Comparison of ENCODE assay signal across 8 mouse cellular contexts in genomic region chr4:98922643-98923567, GRCm38 (mm10). TPM values are rescaled to one million over a fixed set of nuclear protein-coding genes. Genes with fewer than 3 reads are reported as not detected.
DNase-seq lines count a peak whose midpoint lies in the region; ATAC-seq and TF ChIP-seq lines count a peak whose summit lies in the region.

No protein-coding gene starts in this region.

- no peak for TF ChIP-seq POLR2A in bone marrow macrophage, adult 2 months (IDR thresholded peaks at IDR 0.05; ENCODE audit: borderline replicate concordance, low read depth, low read length)
- peak; percentile 86 for TF ChIP-seq POLR2A in embryonic fibroblast, embryonic 13.5 days (IDR thresholded peaks at IDR 0.05; ENCODE audit: low read depth, low read length)

- H3K4me1 ChIP-seq in bone marrow macrophage, adult 2 months (ENCODE audit: control insufficient read depth, insufficient read depth, low read length): peaks cover 7% of the 10 kb centered on the region
- no peaks in the 10 kb centered on the region for H3K4me1 ChIP-seq in embryonic fibroblast, embryonic 13.5 days (ENCODE audit: control insufficient read depth, insufficient read depth, low read length)
- H3K4me1 ChIP-seq in kidney, embryonic 14.5 days (ENCODE audit: control insufficient read depth, insufficient read depth, low read length): peaks cover 7% of the 10 kb centered on the region; the same call in 1 of the 2 replicates
- H3K4me1 ChIP-seq in limb, embryonic 15.5 days: peaks cover 15% of the 10 kb centered on the region

- peak; percentile 99 for DNase-seq in A20 (ENCODE audit: low read depth, low spot score)
- DNase-seq in heart, adult 9 months (ENCODE audit: low spot score in 2 of 2): peak; percentile 98 to 99
- DNase-seq in monocyte, adult 2 months (ENCODE audit: low read depth in 1 of 2, low spot score in 2 of 2): peak; percentile 91 to 95
- DNase-seq in spleen, postnatal 36 days (ENCODE audit: low spot score in 2 of 2): peak; percentile 98 to 99

- no peaks in the 10 kb centered on the region for H3K9me3 ChIP-seq in kidney, embryonic 14.5 days (ENCODE audit: control insufficient read depth, low read length)
- H3K9me3 ChIP-seq in limb, embryonic 15.5 days: no peaks in the 10 kb centered on the region

- peak overlapping the region; percentile 88 for H3K9ac ChIP-seq in kidney, embryonic 14.5 days (ENCODE audit: low read depth, low read length)
- H3K9ac ChIP-seq in limb, embryonic 15.5 days: peak overlapping the region; percentile 66

- H3K36me3 ChIP-seq in kidney, embryonic 14.5 days (ENCODE audit: control insufficient read depth, insufficient read depth, low read length): peaks cover under 1% of the 10 kb centered on the region; the same call in 1 of the 2 replicates
- H3K36me3 ChIP-seq in limb, embryonic 15.5 days: no peaks in the 10 kb centered on the region

- under 1% methylated on average over 53 of the region's 53 CpGs for WGBS in kidney, embryonic 14.5 days
- under 1% methylated on average over 52 of the region's 53 CpGs for WGBS in limb, embryonic 15.5 days

- peak; percentile 96 for ATAC-seq in kidney, embryonic 14.5 days (ENCODE audit: low FRiP score, low TSS enrichment)
- peak; percentile 98 for ATAC-seq in limb, embryonic 15.5 days (ENCODE audit: insufficient number of reproducible peaks, low FRiP score, low TSS enrichment, low read depth)

- peak overlapping the region; percentile 100 for H3K27ac ChIP-seq in bone marrow macrophage, adult 2 months (ENCODE audit: insufficient read depth, low read depth, low read length)
- peak overlapping the region; percentile 83 for H3K27ac ChIP-seq in embryonic fibroblast, embryonic 13.5 days (ENCODE audit: insufficient read depth, low read length)
- peak overlapping the region; percentile 100 for H3K27ac ChIP-seq in kidney, embryonic 14.5 days (ENCODE audit: low read depth, low read length)
- peak overlapping the region; percentile 100 for H3K27ac ChIP-seq in limb, embryonic 15.5 days

- no peak for TF ChIP-seq CTCF in bone marrow macrophage, adult 2 months (IDR thresholded peaks at IDR 0.05; ENCODE audit: low read depth, low read length)
- no peak for TF ChIP-seq CTCF in embryonic fibroblast, embryonic 13.5 days (IDR thresholded peaks at IDR 0.05; ENCODE audit: borderline replicate concordance, insufficient read depth, low read length)

- H3K4me2 ChIP-seq in kidney, embryonic 14.5 days (replicated peaks; ENCODE audit: low read depth, low read length): peak overlapping the region; percentile 63
- H3K4me2 ChIP-seq in limb, embryonic 15.5 days: peak overlapping the region; percentile 67

- peak overlapping the region; percentile 91 for H3K4me3 ChIP-seq in bone marrow macrophage, adult 2 months (ENCODE audit: insufficient read depth, low read length)
- peak overlapping the region; percentile 78 for H3K4me3 ChIP-seq in embryonic fibroblast, embryonic 13.5 days (ENCODE audit: insufficient read depth, low read length)
- H3K4me3 ChIP-seq in kidney, embryonic 14.5 days (ENCODE audit: low read length): peak overlapping the region; percentile 64
- peak overlapping the region; percentile 97 for H3K4me3 ChIP-seq in limb, embryonic 15.5 days

- no peaks in the 10 kb centered on the region for H3K27me3 ChIP-seq in kidney, embryonic 14.5 days (ENCODE audit: control insufficient read depth, insufficient read depth, low read length)
- H3K27me3 ChIP-seq in limb, embryonic 15.5 days: no peaks in the 10 kb centered on the region

RNA-seq across cellular contexts. Expression of gene Usp1, which starts 0.7 kb away (rescaled TPM):
- 33.6 and 36.5 TPM in 2 replicates for polyA plus RNA-seq in bone marrow macrophage, adult 2 months (2012; ENCODE audit: insufficient read depth, insufficient read length, missing spikeins)
- polyA plus RNA-seq in embryonic fibroblast, embryonic 13.5 days (2011; ENCODE audit: insufficient read length, low read depth, missing spikeins): 41.2 and 63.6 TPM in 2 replicates
- 109 and 141 TPM in 2 replicates for polyA plus RNA-seq in kidney, embryonic 14.5 days (2014; fragmentation: Nextera tagmentation; extraction: Ambion mirVana)
- polyA plus RNA-seq in limb, embryonic 15.5 days (2015; fragmentation: Nextera tagmentation; extraction: Ambion mirVana): 66.6 and 82.6 TPM in 2 replicates

Comparison
In these comparisons a context has a peak if more than half of its experiments do, and no peak if none do; other contexts are left out.
1. Peak in every context shown above with its lines: DNase-seq, ATAC-seq, H3K4me3 ChIP-seq and H3K27ac ChIP-seq.